Mouse (Mus musculus) urinary bladder, adult 18-20 months (tissue): ENCODE measurements around the gene Kiss1r.

ENCODE experiments used
- DNase-seq, 2 experiments: peaks; one replicate each; pipeline ENCODE4 v3.0.0; 2022; ENCODE audit warnings: low spot score in 2 of 2, mixed read lengths in 2 of 2

Gene Kiss1r

GRCm38 (mm10) chr10:79970415-79971182, 53.8 kb downstream of the Kiss1r start, which contains the start of gene Grin3b:
TSS of gene Grin3b (plus strand) at chr10:79970715.
- no peak for DNase-seq

GRCm38 (mm10) chr10:79971183-79971497, 54.4 kb downstream of the Kiss1r start:
- DNase-seq = no peak
